Mouse (Mus musculus) CD4-positive helper T cell, adult 2 months (primary cell): ENCODE measurements around the gene Cdc42ep5.

Source experiments
- DNase-seq: peaks from one replicate; pipeline ENCODE4 v3.0.0-alpha.2; 2012; ENCODE audit warnings: low read depth, missing footprints, low spot score

Cdc42ep5 gene

GRCm38 (mm10) chr7:4127894-4128293 lies 36.8 kb downstream of the Cdc42ep5 start:
- no peak for DNase-seq

- no peak for DNase-seq
Observed at GRCm38 (mm10) chr7:4126992-4127785, 37.5 kb downstream of the Cdc42ep5 start.

GRCm38 (mm10) chr7:4125306-4125705 lies 39.4 kb downstream of the Cdc42ep5 start:
- no peak for DNase-seq

GRCm38 (mm10) chr7:4124856-4125255 lies 39.8 kb downstream of the Cdc42ep5 start:
- no peak for DNase-seq

- peak; percentile 88 for DNase-seq
Observed at GRCm38 (mm10) chr7:4124315-4124759, 40.3 kb downstream of the Cdc42ep5 start.

GRCm38 (mm10) chr7:4123732-4124131 lies 40.9 kb downstream of the Cdc42ep5 start:
- no peak for DNase-seq

GRCm38 (mm10) chr7:4122783-4123182 lies 41.9 kb downstream of the Cdc42ep5 start:
- DNase-seq, result no peak

GRCm38 (mm10) chr7:4122076-4122768 lies 42.4 kb downstream of the Cdc42ep5 start:
- DNase-seq, result no peak

GRCm38 (mm10) chr7:4119976-4120921 lies 44.4 kb downstream of the Cdc42ep5 start:
- DNase-seq, result no peak

GRCm38 (mm10) chr7:4119344-4119902 lies 45.2 kb downstream of the Cdc42ep5 start, which contains the start of gene Ttyh1:
Gene Ttyh1 (plus strand): TSS chr7:4119408.
- DNase-seq, result peak; percentile 52

- DNase-seq, result no peak
Observed at GRCm38 (mm10) chr7:4117050-4117814, 47.4 kb downstream of the Cdc42ep5 start.

- no peak for DNase-seq
Observed at GRCm38 (mm10) chr7:4111766-4112165, 52.9 kb downstream of the Cdc42ep5 start.

GRCm38 (mm10) chr7:4103411-4103810 lies 61.2 kb downstream of the Cdc42ep5 start:
- DNase-seq, result peak; percentile 53
